Mouse (Mus musculus): ENCODE results near the gene Gpr176. TPM values are rescaled to one million over a fixed set of nuclear protein-coding genes. Genes with fewer than 3 reads are reported as not detected.

Gene Gpr176
- total RNA-seq, 2 experiments from 2014 or later = 0.14 to 0.17 TPM

GRCm38 (mm10) chr2:118373572-118374279 is 507 bp upstream of the Gpr176 start:
- intact Hi-C loops (cut with DNase I) = no loop called here
- DNase-seq = peak; percentile 36 to 53

- DNase-seq = peak in 1 of 2 experiments; percentile 12
- intact Hi-C loops (cut with DNase I) = no loop called here
Measured at GRCm38 (mm10) chr2:118372561-118372900, 688 bp downstream of the Gpr176 start.

DNA sequence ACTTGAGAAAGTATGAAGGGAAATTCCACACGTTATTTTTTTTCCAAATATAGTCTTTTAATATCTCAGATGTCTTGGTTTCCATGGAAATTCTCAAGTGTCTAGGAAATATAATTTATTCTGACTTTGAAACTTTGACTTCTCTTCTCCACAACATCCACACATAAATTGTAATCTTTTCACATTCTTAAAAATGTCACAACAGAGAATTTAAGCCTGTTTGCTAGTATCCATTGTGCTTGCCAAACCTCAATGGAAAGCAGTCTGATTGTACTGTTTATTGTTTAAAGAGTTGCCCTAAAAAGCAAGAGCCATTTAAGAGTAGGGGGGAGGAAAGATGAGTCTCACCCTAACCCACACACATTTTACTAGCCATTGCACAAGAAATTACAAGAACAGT is 1.4 kb downstream of the Gpr176 start:
- intact Hi-C loops (cut with DNase I) = no loop called here
- DNase-seq = no peak

DNA sequence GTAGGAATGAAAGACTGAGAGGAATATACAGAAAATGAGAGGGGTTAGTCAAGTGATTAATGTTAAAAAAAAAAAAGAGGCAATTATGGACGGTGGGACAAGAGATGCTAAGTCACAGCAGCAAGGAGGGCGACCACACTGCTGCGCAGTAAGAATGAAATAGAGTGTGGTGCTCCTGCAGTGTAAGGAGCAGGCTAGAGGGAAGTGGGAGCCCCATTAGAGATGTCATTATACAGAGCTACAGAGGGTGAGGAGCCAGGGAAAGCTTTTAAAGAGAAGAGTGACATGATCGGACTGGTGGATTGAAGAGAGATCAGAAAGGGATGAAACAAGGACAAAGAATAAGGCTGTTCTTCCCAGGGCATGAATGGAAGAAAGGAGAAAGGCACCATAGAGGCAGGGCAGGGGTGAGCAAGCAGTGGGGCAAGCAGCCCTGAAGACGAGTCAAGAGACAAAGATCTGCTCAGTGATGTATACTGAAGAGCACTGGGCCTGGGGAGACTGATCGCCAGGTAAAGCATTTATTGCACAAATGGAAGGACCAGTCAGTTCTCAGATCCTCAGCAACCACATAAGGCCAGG is 18.0 kb downstream of the Gpr176 start:
- DNase-seq = no peak
- intact Hi-C loops (cut with DNase I) = no loop called here

DNA sequence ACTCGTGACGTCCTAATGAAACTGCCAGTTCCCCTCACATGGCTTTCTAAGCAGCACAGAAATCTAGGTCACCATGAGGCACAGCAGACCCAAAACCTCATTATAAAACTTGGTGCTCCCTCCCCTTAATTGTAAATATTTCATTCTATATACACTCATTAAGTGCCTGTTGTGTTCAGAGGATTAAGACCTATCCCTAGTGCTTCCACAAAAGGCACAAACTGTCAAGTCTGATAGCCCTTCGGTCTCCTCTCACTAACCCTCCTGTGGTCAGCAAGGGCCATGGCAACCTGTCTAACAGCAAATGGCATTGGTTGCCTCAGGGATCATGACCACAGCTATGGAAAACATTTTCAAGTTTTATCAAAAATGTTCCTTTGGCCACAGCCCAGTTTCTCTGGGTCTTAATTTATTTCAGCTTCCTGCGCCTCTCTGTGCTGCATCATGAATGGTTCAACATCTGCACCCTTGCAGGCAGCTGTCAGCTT is 19.3 kb downstream of the Gpr176 start:
- DNase-seq = no peak
- intact Hi-C loops (cut with DNase I) = no loop called here

DNA sequence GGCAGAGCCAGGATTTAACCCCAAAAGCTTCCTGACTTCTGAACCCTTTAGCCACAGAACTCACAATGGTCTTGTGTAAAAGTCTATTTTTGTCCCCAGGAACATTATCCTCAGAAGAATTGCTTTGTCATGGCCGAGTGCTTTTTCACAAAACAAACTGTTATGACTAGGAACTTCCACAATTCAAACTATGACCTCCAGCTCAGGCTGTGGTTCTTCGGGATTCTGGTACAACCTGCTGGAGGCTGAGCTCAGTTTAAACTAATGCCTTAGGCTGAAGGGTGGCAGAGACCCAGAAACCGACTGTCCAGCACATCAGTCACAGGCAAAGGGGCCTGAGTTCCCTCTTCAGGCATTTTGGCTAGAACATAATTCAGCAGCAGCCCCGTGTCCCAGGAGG is 19.7 kb downstream of the Gpr176 start:
- intact Hi-C loops (cut with DNase I) = no loop called here
- no peak for DNase-seq

- DNase-seq = no peak
- intact Hi-C loops (cut with DNase I) = no loop called here
Measured at GRCm38 (mm10) chr2:118345535-118345934, 27.7 kb downstream of the Gpr176 start.

DNA sequence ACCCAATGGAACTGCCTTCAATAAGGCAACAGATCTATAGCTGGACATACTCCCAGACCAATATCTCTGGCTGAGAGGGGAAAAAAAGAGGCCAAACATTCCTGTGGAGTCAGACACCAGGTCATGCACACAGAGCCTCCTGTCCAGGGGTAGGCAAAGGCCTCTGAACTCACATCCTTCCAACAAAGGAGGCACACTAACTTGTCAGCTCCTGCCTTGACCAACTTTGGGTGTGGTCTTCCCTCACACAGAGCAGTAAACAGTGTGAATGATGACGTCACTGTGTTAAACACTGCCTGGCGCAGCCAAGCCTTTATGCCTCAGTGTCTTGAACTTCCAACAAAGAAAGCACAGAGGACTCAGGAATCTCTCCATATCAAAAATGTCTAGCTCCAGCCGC is 29.3 kb downstream of the Gpr176 start:
- intact Hi-C loops (cut with DNase I) = no loop called here
- no peak for DNase-seq

DNA sequence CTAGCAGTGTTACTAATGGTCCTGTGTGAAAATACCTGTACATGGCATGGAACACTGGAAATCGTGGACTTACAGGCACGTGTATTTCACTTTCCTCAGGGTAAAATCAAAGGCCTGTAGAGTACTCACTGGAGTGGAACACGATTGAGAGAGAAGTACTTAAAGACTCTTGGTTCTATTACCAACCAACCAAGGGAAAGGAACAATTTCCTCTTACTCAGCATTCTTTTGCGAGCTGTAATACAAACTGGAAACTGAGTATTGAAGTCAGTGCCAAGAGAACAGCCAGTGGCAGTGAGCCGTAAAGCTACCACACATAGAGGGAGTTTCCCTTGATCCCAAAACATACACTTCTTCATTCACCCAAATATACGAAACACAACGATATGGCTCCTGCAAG is 31.9 kb downstream of the Gpr176 start:
- intact Hi-C loops (cut with DNase I) = no loop called here
- no peak for DNase-seq

DNA sequence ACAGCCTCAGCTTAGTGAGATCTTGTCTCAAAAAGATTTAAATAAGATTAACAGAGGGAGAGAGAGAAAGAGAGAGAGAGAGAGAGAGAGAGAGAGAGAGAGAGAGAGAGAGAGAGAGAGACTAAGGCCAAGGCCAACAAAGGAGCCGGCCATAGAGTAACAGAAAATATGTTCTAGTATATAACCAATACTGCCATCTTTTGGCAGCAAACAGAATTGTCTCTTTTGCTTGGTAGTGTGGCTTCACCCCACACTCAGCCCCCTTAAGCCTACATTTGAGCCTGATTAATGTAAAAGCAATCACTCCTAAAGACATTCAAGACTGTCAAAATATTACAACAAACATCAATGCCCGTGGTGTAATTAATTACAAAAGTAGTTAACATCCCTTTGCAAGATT is 37.1 kb downstream of the Gpr176 start:
- intact Hi-C loops (cut with DNase I) = loop anchor here (1.0 kb wide), 1 partner anchor 73 kb away; no protein-coding TSS in a partner anchor
- DNase-seq = peak in 1 of 2 experiments; percentile 1

- intact Hi-C loops (cut with DNase I) = no loop called here
- no peak for DNase-seq
Measured at GRCm38 (mm10) chr2:118322663-118323062, 50.6 kb downstream of the Gpr176 start.

- intact Hi-C loops (cut with DNase I) = no loop called here
- DNase-seq = no peak
Measured at GRCm38 (mm10) chr2:118321804-118322203, 51.4 kb downstream of the Gpr176 start.

GRCm38 (mm10) chr2:118321094-118321493 is 52.1 kb downstream of the Gpr176 start:
- intact Hi-C loops (cut with DNase I) = no loop called here
- DNase-seq = no peak

DNA sequence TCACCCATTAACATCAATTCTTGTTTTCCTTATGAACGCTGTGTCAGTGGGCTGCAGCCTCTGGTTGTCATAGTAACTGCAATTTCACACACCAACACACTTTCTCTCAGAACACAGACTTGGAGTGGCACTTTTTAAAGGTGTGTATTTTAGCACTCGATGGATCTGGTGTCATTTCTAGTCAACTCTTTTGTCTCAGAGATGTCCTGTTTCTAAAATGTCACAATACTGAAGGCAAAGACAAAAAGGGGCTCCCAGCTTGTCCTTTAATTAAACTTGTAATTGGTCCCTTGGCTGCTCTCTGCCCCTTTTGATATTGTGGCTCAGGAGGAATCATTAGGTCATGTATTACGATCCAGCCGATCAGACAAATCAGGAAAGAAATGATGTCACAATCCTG is 52.7 kb downstream of the Gpr176 start:
- DNase-seq = no peak
- intact Hi-C loops (cut with DNase I) = no loop called here

DNA sequence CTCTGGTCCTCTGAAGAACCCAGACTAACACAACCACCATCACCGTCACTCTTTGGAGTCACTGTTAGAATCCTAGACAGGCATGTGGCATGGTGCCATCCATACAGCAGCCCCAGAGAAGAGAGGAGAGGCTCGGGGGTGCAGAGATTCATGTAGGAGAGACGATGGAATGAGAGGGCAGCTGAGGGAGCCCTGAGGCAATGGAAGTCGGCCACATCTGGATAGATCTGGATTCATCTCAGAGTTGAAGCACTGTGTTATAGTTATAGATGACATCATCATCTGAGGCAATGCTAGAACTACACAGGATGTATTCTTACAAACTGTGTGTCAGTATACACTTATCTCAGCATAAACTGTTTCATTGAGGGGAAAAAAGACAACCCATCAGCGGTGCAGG is 54.0 kb downstream of the Gpr176 start:
- intact Hi-C loops (cut with DNase I) = no loop called here
- DNase-seq = no peak

DNA sequence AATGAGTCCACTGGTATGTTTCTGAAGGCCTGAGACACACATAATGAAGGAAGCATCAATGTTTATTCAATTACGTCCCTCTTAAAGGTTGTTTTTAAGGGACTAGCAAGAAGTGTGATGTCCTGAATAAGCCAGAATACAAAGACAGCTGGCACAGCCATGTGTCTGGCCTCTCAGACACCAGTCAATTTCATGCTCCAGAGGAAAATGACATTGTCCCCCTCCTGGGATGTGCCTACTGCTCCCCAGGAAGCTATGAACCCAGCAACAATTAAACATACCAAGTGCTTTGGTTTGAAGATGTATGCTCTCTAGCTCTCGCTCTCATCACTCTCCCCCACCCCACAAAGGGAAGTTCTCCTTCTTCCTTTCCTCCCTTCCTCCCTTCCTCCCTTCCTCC is 56.3 kb downstream of the Gpr176 start:
- intact Hi-C loops (cut with DNase I) = no loop called here
- DNase-seq = no peak

GRCm38 (mm10) chr2:118315656-118316402 is 57.4 kb downstream of the Gpr176 start:
- intact Hi-C loops (cut with DNase I) = no loop called here
- DNase-seq = no peak

GRCm38 (mm10) chr2:118307561-118307960 is 65.7 kb downstream of the Gpr176 start:
- DNase-seq = no peak
- intact Hi-C loops (cut with DNase I) = no loop called here

GRCm38 (mm10) chr2:118306966-118307365 is 66.3 kb downstream of the Gpr176 start:
- DNase-seq = no peak
- intact Hi-C loops (cut with DNase I) = no loop called here

GRCm38 (mm10) chr2:118306522-118306895 is 66.7 kb downstream of the Gpr176 start:
- intact Hi-C loops (cut with DNase I) = no loop called here
- DNase-seq = no peak

GRCm38 (mm10) chr2:118305827-118306521 is 67.2 kb downstream of the Gpr176 start:
- intact Hi-C loops (cut with DNase I) = no loop called here
- DNase-seq = no peak

All from heart, postnatal 36 days (tissue).